Mouse (Mus musculus) spleen, adult 2 months (tissue): ENCODE measurements around the gene Ddx47.

Experiments used
- CTCF ChIP-seq: fragments of 200-500 bp; IDR thresholded peaks from 2 replicates; pipeline ENCODE4 v1.5.1; 2011; ENCODE audit warnings: mild to moderate bottlenecking, inconsistent platforms; ENCODE audit not compliant: insufficient read depth, insufficient read length, insufficient replicate concordance; ENCODE audit errors: extremely low read depth
- POLR2A ChIP-seq: fragments of 200-500 bp; IDR thresholded peaks from 2 replicates; pipeline ENCODE4 v1.6.1; 2011; ENCODE audit warnings: low read depth, low read length, inconsistent platforms

DNA sequence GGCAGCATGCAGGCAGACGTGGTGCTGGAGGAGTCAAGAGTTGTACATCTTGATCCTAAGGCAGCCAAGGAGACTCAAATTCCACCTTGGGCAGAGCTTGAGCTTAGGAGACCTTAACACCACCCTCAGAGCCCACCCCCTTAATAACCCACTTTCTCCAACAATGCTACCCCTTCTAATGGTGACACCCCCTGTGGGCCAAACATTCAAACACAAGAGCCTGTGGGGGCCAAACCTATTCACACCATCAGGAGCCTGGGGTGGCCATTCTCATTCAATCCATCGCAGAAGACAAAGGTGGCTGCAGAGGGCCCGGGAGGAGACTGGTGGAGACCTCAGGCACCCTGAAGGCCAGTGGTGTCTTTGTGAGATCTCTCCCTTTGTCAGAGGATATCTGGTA lies 30.5 kb downstream of the Ddx47 start:
- TF ChIP-seq POLR2A (no peak), CTCF (no peak)
